Mouse (Mus musculus) spleen, adult 2 months (tissue): ENCODE measurements around the gene Uck1. TPM values are rescaled to one million over a fixed set of nuclear protein-coding genes. Genes with fewer than 3 reads are reported as not detected.

Source experiments
- DNase-seq, 2 experiments: peaks; one replicate each; pipeline versions ENCODE4 v3.0.0 to v3.0.0-alpha.2; 2012 to 2021; ENCODE audit warnings: low spot score in 2 of 2, low read depth in 1 of 2
- H3K27ac ChIP-seq: fragments of 200-500 bp; 2 replicates; pipeline ENCODE4 v1.5.1; 2012; ENCODE audit warnings: low read length, inconsistent platforms; ENCODE audit not compliant: insufficient read depth
- H3K27me3 ChIP-seq: fragments of 200-500 bp; 2 replicates; pipeline ENCODE4 v1.6.1; 2012; ENCODE audit warnings: mild to moderate bottlenecking, moderate library complexity, low read length, inconsistent platforms; ENCODE audit not compliant: control insufficient read depth, insufficient read depth
- H3K36me3 ChIP-seq: fragments of 200-500 bp; 2 replicates; pipeline ENCODE4 v1.6.1; 2012; ENCODE audit warnings: mild to moderate bottlenecking, low read length, inconsistent platforms; ENCODE audit not compliant: control insufficient read depth, insufficient read depth
- H3K4me1 ChIP-seq: fragments of 200-500 bp; 2 replicates; pipeline ENCODE4 v1.6.1; 2011; ENCODE audit warnings: inconsistent platforms; ENCODE audit not compliant: control insufficient read depth, insufficient read depth, insufficient read length
- H3K4me3 ChIP-seq: fragments of 200-500 bp; 2 replicates; pipeline ENCODE4 v1.5.1; 2011; ENCODE audit warnings: mild to moderate bottlenecking, inconsistent platforms; ENCODE audit not compliant: insufficient read depth, insufficient read length; ENCODE audit errors: extremely low read depth
- CTCF ChIP-seq: fragments of 200-500 bp; IDR thresholded peaks from 2 replicates; pipeline ENCODE4 v1.5.1; 2011; ENCODE audit warnings: mild to moderate bottlenecking, inconsistent platforms; ENCODE audit not compliant: insufficient read depth, insufficient read length, insufficient replicate concordance; ENCODE audit errors: extremely low read depth
- POLR2A ChIP-seq: fragments of 200-500 bp; IDR thresholded peaks from 2 replicates; pipeline ENCODE4 v1.6.1; 2011; ENCODE audit warnings: low read depth, low read length, inconsistent platforms
- WGBS: fragments of 180-500 bp; shearing (Covaris S2); methylation state at CpG from one replicate; pipeline ENCODE4 v1.1.7; 2018; 5-methylcytosine and 5-hydroxymethylcytosine counted together
- polyA plus RNA-seq: library from polyadenylated mRNA; depleted of rRNA; stranded (reverse); fragments of >200 nt; gene quantifications from 2 replicates; pipeline ENCODE4 v1.2.3, GENCODE M21; 2012; rRNA removed

The Uck1 gene
- polyA plus RNA-seq: 58.4 and 72.9 TPM in 2 replicates

DNA sequence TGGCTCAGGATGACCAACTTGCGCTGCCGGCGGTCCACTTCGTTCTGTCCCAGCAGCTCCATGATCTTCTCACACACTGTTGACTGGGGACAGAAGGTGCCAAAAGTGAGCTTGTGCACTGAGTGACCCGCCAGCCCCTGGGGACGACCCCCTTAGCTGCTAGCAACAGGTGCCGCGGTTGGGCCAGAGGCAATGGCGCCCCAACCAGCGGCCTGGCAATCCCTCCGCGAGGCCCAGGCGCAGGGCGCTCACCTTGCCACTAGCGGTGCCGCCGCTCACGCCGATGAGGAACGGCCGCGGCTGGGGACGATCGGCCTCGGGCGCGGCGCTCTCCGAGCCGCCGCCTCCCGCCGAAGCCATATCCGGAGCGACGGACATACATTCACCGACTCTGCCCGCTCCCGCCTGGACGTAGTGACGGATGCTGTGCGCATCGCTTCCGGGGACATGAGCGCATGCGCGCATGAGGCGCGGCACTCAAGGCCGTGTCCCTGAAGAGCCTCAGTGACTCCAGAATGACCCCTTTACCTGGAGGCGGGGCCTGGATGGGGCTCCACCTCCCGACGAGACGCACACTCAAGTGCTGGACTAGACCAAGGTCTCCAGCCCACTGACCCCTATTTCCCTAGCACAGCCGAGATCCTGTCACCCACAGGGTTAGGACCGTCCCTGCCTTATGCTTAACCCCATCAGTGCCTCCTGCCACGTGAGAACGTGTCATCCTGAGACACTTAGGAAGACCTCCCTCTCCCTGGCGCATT lies at the start of gene Uck1:
Uck1 (minus strand) TSS at position 503 of the 761 bp plus-strand sequence.
- H3K36me3 ChIP-seq: peaks cover 11% of the 10 kb centered on the region
- no peaks in the 10 kb centered on the region for H3K27me3 ChIP-seq
- peak; percentile 79 to 88 for DNase-seq
- WGBS: under 1% methylated on average over 59 of the region's 59 CpGs
- peaks cover 6% of the 10 kb centered on the region; the same call in 1 of the 2 replicates for H3K4me1 ChIP-seq
- TF ChIP-seq CTCF (no peak), POLR2A (peak; percentile 82)
- peak within 1 kb of the TSS; percentile 74 for H3K4me3 ChIP-seq
- peak within 1 kb of the TSS; percentile 55 for H3K27ac ChIP-seq

DNA sequence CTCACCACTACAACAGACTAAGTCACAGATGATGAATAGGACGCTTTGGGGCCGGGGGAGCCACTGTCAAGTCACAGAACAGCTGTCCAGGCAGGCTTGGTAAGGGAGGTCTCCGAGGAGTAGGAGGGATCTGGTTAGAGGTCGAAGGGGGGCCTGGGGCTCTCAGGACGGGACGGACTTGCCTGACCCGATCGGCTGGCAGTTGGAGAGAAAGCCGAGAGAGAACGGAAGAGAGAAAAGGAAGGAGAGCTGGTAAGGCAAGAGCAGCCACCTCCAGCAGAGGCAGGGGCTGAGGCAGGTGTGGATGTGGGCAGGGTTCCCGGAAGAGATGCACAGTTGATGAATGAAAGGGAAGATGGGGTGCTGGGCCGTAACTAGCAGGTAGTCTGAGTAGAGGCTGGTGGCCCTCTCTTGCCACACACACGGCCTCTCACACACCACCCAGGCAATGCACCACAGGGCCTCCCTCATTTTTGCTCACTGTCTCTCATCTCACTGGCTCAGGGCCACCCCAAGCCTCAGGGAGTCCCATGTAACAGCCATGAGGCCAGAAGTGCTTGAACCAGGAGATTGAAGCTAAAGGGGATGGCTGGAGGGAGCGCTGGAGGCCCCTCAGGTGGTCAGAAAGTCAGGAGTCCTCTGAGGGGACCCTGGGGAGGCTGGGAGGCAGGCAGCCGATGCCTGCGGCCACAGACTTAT lies 49.1 kb upstream of the Uck1 start:
- WGBS: 89% methylated on average over 16 of the region's 16 CpGs
- no peak overlapping the region for H3K4me3 ChIP-seq
- peaks cover 14% of the 10 kb centered on the region for H3K4me1 ChIP-seq
- H3K27ac ChIP-seq: no peak overlapping the region
- H3K36me3 ChIP-seq: peaks cover 15% of the 10 kb centered on the region
- TF ChIP-seq POLR2A (no peak), CTCF (no peak)
- H3K27me3 ChIP-seq: peaks cover 10% of the 10 kb centered on the region
- DNase-seq: no peak

DNA sequence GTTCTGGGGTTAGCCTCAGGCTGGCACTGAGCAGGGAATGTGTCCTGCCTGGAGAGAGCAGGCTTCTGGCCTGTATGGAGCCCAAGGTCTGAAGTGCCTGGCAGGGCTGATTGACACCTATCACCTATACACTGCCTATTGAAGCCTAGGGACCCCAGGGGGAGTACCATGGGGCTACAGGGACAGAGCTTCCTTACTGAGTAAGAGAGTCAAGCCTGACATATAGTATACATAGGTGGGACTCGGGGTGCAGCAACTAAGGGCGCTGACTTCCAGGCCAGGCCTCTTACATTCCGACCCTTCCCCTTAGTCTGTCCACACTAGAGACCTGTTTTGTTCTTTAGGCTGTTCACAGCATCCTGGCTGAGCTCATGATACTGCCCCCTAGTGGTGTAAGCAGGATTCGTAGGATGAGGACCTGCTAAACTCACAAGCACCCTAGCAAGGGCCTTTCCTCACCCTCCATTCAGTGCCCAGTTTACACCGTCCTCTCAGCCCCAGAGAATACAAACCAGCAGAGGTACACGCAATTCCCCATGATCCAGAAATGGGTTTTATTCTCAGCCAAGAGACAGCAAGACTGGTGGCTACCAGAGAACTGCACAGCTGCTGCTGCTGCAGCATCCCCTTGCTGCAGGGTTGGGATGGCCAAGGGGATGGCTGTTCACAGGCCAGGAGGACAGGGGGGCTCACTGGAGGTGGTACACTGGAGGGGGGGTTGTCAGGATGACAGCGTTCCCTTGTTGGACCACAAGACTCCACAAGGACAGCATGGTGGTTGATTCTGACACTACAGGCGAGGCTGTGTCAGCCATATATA lies 48.2 kb upstream of the Uck1 start:
- DNase-seq: peak; percentile 19 to 42
- 73% methylated on average over 8 of the region's 8 CpGs for WGBS
- H3K36me3 ChIP-seq: peaks cover 22% of the 10 kb centered on the region

DNA sequence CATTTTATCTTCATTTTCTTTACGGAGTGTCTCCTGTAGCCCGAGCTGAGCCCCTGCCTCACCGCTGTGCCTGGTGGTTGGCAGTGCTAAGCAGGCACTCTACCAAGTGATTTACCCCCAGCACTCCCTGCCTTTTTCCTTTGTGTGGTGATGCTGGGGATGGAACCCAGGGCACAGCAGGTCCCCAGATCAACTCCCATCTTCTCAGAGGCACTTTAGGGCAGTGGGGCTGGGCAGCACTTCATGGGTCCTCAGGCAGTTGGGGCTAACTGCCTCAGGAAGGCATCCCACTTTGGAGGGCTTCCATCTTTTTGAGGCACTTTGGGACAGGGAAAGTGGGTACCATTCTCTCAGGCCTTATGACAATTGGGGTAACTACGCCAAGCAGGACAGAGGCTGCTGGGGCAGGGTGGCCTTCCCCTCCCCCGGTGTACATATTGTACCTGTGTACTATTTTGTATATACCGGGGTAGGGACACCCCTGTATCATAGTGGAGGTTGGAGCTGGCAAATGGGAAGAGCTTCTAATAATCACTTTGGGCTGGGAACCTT lies 47.4 kb upstream of the Uck1 start:
- Histone ChIP-seq H3K27ac (no peak overlapping the region), H3K36me3 (peaks cover 28% of the 10 kb centered on the region), H3K27me3 (peaks cover 8% of the 10 kb centered on the region), H3K4me3 (no peak overlapping the region), H3K4me1 (peaks cover 11% of the 10 kb centered on the region)
- no peak for DNase-seq
- WGBS: 93% methylated on average over 6 of the region's 6 CpGs
- TF ChIP-seq CTCF (no peak), POLR2A (no peak)

More for the DNA sequence above, 48.2 kb upstream of the Uck1 start:
- H3K27me3 ChIP-seq: peaks cover 10% of the 10 kb centered on the region
- H3K4me1 ChIP-seq: peaks cover 14% of the 10 kb centered on the region
- no peak for TF ChIP-seq CTCF
- TF ChIP-seq POLR2A: no peak
- no peak overlapping the region for H3K27ac ChIP-seq
- no peak overlapping the region for H3K4me3 ChIP-seq

DNA sequence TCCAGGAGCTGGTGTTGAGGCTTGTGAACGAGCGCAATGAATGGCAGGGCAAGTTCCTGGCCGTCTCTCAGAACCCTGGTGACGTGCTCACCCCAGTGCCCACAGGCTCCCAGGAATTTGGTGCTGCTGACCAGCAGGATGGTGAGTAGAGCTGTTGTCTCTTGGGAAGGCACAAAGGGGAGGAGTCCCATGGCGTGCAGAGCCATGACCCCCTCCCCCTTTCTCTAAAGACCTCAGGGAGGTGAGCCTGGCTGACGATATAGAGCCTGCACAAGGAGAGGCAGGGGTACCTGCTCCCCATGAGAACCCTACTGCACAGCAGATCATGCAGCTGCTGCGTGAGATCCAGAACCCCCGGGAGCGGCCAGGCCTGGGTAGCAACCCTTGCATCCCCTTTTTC lies 46.2 kb upstream of the Uck1 start:
- no peak for DNase-seq
- H3K27me3 ChIP-seq: no peaks in the 10 kb centered on the region
- TF ChIP-seq CTCF: no peak
- 94% methylated on average over 9 of the region's 9 CpGs for WGBS
- H3K27ac ChIP-seq: no peak overlapping the region
- H3K4me3 ChIP-seq: no peak overlapping the region
- H3K4me1 ChIP-seq: peaks cover 2% of the 10 kb centered on the region; the same call in 1 of the 2 replicates
- peaks cover 31% of the 10 kb centered on the region for H3K36me3 ChIP-seq

DNA sequence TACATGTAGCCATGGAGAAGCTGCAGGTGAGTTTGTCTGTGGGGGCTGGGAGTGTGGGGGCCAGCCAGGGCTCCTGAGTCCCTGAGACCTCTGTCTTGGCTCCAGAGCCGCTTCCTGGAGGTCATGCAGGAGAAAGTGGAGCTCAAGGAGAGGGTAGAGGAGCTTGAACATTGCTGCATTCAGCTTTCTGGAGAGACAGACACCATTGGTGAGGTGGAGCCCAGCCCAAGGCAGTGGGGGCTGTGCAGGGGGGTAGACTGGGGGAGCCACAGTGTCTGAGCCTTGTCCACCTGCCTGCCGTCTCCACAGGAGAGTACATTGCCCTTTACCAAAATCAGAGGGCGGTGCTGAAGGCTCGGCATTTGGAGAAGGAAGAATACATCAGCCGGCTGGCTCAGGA lies 45.7 kb upstream of the Uck1 start:
- no peak for DNase-seq
- H3K4me1 ChIP-seq: no peaks in the 10 kb centered on the region
- H3K36me3 ChIP-seq: peaks cover 31% of the 10 kb centered on the region
- WGBS: 93% methylated on average over 5 of the region's 5 CpGs
- no peak overlapping the region for H3K27ac ChIP-seq
- no peak overlapping the region for H3K4me3 ChIP-seq
- H3K27me3 ChIP-seq: no peaks in the 10 kb centered on the region
- TF ChIP-seq POLR2A (no peak), CTCF (no peak)
